Mouse (Mus musculus): Measurements from ENCODE around the gene Cabin1. TPM values are rescaled to one million over a fixed set of nuclear protein-coding genes. Genes with fewer than 3 reads are reported as not detected.

Cabin1 gene
- total RNA-seq, 2 experiments from 2014 or later: 7.7 to 8.0 TPM

DNA sequence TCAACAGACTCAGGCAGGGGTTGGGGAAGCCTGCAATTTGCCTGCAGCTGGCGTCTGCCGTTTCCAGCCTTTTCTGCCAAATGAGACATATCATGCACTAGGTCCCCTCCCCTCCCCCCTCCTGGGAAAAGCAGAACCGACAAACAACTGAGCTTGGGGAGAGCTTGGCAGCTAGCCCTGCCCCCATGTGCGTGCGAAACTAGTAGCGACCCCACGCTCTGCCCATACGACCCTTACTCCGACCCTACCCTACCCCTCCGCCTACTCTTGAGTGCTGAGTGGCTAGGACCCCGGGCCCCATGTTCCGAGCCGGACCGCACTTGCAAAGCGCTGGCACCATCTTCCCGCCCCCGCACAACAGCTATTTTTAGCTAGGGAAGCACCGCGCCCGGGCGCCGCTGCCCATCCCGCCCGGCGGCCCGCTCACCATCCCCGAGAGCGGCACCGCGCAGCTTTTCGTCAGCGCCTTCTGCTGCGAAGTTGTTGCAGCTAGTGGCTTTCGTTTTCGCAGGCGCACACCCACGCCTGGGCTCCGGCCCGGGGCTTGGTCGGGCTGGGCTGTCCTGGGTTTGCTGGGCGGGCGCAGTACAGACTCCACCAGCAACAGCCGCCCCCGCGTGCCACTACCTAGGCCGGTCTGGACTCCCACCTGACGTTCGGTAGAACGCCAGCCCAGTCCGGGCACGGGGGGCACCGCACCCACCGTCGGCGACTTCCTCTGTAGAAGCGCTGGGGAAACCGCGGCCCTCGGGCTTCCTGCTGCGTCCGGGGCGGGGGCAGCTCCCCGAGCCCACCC, 96.8 kb downstream of the Cabin1 start:
- peak; percentile 67 for DNase-seq (ENCODE audit: low spot score)

DNA sequence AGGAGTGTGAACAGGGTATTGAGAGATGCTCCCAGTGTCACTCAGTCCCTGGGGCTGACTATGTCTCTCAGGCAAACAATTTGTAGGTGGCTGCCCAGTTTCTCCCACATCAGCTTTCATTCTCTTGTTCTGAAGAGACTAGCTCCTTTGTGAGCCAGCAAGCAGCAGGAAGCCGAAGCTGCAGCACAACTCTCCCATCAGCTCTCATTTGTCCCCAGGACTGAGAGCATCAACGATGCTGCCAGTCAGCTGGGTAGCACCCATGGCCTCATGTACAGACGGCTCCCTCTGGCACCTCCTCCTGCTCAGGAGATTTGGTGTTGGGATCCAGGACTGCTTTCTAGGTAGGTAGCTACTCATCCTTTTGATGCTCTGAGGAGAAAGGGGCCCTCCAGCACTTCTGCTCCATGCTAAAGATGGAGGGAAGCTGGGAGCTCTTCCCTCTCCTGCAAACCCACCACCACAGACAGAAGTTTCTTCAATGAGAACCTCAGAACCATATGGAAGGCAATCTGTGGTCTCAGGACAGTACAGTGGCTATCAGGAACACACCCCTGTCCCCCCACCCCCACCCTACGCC, 97.6 kb downstream of the Cabin1 start:
- DNase-seq (ENCODE audit: low spot score): no peak

DNA sequence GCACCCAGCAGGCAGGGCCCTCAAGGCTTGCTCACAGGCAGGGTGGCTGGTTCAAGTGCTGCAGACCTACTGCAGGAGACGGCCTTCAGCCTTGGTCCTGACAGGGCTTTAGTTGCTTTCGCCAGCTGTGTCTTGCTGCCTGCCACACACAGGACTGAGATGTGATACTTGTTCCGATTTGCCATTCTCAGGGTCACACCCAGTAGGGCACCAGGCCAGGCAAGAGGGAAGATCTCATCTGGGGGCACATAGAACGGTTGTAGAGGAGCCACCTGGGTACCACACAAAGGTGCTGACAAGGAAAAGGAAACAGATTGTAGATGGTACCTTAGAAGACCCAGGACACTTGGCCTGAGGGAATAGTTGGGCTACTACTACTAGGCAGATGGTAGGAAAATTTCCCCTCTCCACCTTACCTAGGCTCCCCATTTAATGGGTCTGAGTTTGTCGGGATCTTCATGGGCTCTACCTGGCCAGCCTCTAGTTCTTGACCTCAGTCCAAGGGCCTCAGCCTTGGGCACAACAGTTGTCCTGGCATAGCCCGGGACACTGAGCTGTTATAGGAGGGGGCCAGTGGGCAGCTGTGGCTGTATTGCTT, 99.4 kb downstream of the Cabin1 start:
- DNase-seq (ENCODE audit: low spot score): no peak

DNA sequence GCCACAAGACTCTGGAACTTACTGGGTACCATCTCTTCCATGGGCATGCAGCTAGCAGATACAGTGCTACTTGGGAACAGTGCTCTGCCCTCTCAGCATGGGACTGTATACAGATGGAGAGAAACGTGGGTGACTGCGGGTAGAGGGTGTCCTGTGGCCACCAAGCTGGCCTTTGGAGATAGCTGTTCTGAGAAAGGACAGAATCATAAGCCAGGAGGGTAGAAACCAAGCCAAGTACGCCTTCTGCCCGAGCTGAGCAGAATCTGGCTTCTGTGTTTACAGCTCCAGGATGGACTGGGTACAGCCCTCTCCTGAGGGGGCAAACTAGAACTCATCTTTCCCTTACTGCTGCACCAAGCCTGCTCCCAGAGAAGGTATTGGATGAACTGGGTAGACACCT, 101.6 kb downstream of the Cabin1 start:
- no peak for DNase-seq (ENCODE audit: low spot score)

DNA sequence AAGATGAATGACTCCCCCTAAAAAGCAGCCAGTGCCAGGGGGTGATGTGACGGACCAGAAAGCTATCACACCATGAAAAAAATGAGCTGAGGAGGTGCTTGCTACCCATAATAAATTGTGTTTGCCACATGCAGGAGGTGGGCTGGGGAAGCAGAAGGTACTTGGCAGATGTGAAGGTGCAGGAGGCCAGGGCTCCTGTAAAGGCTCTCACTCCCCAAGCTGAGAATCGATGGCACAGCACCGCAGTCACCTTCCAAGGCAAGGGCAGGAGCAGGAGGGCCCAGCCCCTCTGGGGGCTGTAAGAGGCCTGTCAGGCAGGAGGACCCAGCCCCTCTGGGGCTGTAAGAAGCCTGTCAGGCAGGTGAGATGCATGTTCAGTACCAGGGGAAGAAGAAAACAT, 102.3 kb downstream of the Cabin1 start:
- no peak for DNase-seq (ENCODE audit: low spot score)

DNA sequence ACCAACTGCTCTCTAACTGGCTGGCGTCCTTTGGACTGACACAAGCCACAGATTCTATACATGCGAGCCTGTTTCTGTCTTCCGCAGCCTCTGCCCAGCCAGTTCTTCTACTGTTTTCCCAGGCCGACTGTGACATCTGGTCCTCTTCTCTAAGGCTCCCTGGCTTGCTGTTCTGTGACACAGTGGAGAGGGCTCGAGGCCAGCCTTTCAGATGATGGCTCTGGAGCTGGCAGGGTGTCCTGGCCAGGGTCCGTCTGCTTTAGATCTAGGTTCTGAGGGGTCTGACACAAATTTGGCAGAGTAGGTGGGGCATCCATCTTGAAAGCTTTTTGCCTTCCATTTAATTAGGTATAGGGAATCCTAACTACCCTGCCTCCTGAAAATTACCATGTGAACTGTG, 102.8 kb downstream of the Cabin1 start:
- no peak for DNase-seq (ENCODE audit: low spot score)

DNA sequence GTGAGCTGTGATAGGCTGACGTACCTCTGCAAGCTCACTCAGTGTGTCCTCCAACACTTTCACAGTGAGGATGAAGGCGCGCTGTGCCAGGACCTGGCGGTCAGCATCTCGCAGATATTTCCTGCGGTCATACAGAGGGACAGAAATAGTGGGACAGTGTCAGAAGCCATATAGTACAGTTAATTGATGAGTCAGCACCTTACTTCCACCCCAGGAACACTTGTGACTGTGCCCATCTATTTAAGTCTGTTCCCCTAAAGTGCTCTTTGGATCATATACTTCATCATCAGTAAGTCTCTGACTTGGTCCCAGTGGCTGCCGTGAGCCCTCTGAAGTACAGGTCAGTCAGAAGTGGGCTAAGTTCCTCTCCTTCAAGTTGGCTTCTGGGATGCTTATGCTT, 106.4 kb downstream of the Cabin1 start:
- no peak for DNase-seq (ENCODE audit: low spot score)

DNA sequence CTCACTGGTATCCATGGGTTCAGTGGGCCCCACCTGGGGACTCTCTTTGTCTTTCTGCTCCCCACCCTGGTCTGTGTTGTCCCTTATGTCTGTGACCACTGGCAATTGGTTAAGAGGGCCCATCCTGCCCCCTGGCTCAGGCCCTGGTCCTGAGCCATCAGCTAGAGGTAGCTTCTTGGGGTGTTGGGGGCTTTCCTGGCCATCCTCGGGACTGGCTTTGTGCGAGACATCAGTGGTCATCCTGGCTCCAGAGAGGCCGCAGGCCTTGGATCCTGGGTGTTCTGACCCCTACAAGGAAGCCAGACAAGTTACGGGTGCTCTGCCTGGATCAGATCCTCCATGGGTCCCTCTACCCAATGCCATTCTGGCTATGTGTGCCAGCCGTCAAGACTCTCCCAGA, 107.0 kb downstream of the Cabin1 start:
- no peak for DNase-seq (ENCODE audit: low spot score)

DNA sequence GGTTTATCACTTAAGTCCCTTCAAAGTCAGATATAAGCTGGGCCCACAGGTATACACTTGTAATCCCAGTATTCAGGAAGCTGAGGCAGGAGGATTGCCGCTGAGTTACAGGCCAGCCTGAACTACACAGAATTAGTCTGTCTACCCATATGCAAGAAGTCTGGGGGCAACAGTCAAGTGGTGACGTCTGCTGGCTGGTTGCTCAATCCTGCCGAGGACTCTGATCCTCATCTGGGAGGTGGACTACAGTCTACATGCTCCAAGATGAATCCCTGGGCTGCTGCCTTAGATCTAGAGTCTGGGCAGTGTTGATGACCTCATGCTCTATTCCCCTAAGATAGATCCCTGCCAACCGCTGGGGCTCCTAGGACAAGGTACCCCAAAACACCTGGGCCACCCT, 110.1 kb downstream of the Cabin1 start:
- DNase-seq (ENCODE audit: low spot score): no peak

DNA sequence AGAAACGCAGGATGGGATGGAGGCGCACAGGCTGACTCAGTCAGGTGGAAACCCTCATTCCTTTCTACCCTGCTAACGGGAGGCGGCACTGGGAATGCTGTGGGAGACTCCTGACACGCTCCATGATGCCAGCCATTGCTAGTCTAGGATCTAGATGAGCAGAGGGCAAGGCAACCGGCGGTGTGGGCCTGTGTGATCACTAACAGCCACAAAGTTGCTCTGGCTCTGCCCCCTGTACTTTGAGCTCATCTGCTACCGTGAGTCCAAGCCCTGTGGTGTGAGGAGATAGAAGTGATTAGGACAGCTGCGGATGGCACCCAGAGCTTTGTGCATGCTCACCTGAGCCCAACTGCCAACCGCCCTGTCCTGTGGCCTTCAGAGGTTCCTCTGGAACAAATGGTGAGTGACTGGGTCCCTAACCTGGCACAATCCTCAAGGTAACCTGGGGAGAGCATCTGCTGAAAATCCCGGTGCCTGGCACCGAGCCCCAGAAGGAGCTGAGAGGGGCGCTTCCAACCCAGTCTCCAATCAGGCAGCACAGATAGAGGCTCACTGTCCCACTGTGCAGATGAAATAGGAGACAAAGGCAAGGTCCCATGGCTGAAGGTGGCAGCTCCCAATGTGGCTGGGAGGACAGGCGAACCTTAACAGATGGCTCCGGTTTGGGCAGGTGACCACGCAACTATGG, 112.6 kb downstream of the Cabin1 start:
- no peak for DNase-seq (ENCODE audit: low spot score)

DNA sequence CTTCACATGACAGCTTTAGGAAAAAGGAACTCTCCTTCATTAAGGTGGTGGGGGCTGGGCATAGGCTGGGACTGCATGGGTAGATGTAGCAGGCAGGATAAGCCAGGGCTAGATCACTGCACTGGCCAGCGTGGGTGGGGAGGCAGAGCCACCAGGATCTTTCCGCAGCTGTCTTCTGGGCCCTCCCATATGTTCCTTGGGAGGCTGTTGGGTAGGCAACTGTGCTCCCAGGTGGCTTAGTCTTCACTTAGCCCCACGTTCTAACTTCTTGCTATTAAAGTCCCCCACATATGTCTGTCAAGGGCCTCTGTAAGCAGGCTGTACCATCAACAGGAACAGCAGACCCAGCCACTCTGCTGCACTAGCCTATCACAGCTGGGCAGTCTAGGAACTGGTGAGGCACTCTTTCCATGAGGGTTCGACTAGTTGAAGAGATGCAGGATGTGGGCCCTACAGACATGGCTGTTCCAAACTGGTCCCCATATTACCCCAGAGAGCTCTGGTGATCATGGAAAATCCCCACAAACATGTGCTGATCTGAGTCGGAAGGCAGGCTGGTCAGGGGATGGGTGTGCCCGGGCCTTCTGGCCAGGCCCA, 113.7 kb downstream of the Cabin1 start:
- DNase-seq (ENCODE audit: low spot score): no peak

DNA sequence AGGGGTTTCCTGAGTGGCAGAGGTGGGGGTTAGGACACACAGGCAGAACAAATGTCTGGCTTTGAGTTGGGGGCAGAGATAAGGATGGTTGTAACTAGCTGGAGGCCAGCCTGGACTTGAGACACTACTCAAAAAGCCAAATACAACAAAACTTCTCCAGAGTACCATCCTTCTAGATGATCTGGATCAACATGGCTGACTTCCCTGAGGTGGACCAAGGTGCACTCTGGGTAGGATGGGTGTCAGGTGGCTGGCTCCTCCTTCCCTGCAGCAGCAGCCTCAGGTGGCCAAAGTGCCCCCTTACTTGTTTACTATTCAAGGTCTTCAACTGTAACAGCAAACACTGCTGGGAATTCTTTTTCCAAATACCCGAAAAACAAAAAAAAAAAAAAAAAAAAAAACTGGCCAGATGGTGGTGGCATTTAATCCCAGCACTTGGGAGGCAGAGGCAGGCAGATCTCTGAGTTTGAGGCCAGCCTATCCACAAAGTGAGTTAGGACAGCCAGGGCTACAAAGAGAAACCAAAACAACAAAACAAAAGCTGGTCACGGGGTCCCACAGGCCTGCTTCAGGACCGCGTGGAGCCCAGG, 114.6 kb downstream of the Cabin1 start:
- no peak for DNase-seq (ENCODE audit: low spot score)

DNA sequence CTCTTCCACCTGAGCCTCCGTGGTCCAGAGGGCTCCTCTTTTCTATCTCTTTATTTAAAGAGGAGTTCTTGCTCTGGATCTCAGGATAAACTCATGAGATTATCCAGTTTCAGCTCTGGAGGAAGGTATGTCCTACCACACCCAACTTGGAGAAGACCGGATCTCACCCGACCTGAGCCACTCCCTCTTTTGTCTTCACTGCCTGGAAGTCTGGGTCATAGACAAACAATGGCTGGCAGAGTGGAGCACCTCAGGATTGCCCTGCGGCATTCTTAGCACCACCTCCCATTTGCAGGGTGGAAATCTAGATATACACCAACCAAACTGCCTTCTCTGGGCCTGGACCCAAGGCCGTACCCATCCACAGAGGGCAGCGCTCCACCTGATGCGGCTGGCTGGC, 115.1 kb downstream of the Cabin1 start:
- DNase-seq (ENCODE audit: low spot score): no peak

DNA sequence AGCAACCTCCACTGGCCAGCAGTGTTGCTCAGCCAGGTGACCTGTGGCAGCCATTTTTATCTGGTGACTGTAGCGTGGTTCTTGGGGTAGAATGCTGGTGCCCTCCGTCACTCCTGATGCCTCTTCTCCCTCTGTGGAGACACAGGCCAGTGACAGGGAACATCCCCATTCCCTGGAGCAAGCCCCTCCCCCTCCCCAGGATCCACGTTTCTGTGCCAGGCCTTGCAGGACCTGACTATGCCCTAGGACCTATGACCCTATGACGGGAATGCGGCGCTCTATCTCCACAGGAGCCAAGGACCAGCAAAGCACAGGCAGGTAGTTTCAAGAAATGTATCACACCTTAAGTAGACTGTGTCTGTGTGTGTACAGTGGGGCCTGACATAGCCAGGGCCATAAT, 116.0 kb downstream of the Cabin1 start:
- DNase-seq (ENCODE audit: low spot score): no peak

DNA sequence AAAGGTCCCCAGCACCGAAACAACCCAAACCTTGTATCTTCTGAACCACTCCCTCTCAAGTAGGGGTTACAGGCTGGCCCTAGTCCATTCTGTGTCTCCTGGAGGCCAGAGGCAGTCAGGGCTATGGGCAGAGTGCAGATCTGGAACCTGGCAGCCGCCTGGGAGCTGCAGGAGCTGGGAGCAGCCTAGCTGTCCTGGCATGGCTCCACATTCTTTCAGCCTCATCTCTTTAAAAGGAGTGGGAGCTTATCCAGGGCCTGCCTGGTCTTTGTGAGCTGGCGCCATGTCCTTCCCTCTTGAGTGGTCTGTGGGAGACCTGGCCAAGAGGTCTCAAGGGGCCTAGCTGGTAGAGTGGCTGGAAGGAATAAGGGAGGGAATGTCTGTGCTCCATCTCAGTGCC, 116.8 kb downstream of the Cabin1 start:
- peak; percentile 46 for DNase-seq (ENCODE audit: low spot score)

DNA sequence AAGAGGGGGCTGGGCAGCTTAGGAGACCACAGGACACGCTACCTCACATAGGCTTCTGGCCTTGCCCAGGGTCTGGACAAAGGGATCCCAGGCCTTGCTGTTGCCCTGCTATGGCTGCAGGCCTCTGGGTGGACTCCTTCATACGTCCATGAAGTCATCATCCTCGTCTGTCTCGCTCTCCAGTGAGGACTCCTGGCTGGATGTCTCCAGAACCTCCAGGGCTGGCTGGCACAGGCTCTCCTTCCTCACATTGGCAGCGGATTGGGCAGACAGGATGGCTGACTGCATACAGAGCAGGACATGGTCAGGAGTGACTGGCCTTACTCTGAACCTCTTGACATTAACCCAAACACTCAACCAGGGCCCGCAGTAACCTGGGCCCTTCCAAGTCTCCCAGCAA, 117.7 kb downstream of the Cabin1 start:
- DNase-seq (ENCODE audit: low spot score): no peak

DNA sequence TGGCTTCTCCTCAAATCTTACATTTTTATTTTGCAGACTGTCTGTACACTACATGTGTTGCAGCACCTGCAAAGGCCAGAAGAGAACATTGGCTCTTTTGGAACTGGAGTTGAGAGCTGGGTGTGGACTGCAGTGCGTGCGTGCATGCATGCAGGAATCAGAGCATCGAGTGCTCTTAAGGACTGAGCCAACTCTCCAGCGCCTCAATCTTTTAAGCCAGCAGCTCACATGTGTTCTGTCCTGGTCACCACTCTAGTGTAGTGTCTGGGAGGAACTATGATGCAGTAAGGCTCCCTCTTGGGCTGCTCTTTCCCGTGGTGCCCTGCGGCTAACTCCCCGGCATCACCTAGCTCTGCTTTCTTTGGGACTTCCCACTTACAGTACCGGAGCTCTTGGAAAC, 118.5 kb downstream of the Cabin1 start:
- DNase-seq (ENCODE audit: low spot score): no peak

DNA sequence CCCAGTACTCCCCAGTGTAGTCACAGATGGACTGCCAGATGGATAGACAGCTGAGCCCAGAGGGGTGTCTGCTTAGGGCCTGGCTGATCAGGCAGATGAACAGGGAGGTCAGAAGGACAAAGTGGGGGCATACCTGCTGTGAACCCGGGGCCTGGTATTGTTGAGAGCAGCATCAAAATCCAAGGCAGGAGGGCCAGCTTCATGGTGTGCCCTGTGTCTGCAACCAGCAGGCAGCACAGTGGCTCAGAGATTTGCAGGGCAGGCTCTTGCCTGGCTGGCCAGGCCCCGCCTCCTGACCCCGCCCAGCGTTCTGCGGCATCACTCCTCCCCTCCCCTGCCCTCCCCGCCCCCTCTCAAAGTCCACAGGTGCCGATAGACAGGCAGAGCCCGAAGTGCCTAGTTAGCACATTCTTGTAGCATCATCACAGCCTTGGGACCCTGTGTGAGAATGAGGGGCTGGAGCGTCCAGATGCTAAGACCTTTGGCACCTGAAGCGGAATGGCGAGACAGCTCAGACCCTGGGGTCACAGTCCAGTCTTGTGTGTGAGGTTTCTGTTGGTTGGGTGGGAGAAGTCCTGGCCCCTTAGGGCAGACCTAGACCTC, 120.3 kb downstream of the Cabin1 start, which contains the start of gene Susd2:
TSS of gene Susd2 (minus strand) at position 268 of the 603 bp plus-strand sequence.
- DNase-seq (ENCODE audit: low spot score): no peak

DNA sequence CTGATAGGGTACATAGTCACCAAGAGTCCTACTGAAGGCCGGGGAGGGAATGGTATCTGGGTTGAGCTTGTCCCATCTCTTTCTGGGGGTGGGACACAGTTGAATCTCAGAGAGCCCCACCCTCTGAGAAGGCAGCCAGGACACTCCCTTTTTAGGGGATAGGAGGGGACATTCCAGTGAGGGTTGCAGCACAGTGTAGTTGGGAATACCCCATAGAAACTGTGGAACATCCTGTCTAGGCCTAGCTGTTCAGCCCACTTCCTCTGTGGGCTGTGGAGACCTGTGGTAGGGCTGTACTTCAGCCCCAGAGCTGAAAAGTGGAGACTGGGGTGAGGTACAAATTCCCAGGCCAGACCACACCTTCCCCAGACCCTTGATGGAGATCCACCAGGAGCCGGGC, 121.2 kb downstream of the Cabin1 start:
- no peak for DNase-seq (ENCODE audit: low spot score)

DNA sequence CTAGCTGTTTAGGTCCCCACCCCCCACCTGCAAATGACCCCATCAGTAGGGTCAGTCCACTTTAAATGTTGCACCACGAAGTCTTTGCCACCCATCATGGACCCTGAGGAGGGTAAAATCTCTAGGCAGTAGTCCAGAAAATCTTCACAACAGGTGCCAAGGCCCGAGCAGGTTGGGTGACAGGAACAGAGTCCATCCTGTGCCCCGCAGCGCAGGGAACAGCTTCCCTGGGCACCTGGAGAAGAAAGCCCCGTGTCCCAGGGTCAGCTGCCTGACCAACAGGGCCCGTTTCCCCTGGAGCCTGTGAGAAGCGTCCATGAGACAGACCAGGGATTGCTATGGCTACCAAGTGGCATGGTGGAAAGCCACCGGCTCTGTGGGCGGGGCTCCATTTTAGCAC, 121.7 kb downstream of the Cabin1 start:
- no peak for DNase-seq (ENCODE audit: low spot score)

DNA sequence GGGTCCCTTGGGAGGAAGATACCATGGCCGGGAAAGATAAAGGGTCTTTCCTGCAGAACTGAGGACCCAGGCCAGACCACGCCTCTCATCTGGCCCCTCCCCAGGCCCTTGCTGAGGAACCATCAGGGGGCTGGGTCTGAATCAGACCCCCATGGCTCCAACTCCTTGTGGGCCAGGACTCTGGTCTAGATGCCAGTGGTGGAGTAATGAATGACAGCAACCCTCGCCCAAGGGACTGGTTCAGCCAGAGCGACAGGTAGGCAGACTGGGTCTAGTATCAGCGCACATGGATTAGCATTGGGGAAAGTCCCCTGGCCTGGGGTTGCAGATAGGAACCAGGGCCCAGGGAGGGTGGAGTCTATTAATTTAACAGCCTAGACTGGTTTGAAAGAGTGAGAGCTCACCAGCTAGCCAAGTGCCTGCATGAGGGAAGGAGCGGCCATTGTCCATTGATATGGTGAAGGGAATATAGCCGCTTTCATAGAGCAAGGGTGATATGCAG, 122.4 kb downstream of the Cabin1 start:
- no peak for DNase-seq (ENCODE audit: low spot score)
